Mouse (Mus musculus) thymus, postnatal 4 days (tissue): ENCODE measurements around the gene Cnnm3.
A peak's percentile ranks its signal among the peaks of the same experiment; 100 is the strongest.

Source experiments
- DNase-seq: peaks from one replicate; pipeline ENCODE4 v3.0.0; 2021

Gene Cnnm3

DNA sequence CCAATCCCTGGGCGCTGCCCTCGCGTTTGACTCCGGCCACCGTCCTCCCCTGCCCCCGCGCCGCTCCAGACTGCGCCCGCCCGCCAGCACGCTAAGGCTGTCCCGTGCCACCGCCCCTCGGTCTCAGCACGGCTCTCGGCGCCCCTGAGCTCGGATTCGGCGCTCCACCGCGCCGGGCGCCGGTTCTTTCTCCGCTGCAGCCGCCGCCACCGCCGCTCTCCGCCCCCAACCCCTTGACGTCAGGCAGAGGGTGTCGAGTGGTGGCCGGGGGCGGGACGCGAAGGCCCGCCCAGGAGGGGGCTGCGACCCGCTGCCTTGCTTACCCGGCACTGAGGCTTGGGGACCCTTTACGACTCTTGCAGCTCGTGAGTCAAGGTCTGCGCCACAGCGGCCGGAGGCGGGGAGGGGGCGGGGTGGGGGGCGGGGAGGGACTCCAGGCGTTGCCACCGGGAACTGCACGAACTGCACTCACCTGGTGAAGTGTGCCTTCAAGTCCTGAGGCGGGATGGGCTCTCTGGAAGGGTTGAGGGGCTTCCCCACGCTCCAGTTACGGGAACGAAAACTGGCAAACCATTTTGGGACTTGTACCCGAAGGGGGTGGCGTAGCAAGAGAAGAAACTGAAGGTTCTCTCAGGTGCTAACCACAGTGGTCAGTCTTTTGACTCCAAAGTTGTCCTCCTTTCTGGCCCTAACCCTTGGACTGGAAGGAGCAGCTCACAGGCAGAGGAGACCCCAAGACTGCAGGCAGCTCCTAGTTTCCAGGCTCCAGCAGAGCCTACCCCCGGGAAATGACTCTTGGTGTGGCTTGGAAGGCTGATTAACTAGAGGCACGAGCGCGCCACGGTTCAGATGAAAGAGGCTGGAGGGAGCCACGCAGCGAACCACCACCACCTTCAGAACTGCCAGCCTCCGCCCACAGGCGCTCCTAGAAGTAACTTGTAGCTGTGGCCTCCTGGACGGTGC is 46.6 kb downstream of the Cnnm3 start, which contains the start of gene Sema4c:
TSS of gene Sema4c (minus strand) at position 319 of the 963 bp plus-strand sequence.
- DNase-seq, result peak; percentile 81

DNA sequence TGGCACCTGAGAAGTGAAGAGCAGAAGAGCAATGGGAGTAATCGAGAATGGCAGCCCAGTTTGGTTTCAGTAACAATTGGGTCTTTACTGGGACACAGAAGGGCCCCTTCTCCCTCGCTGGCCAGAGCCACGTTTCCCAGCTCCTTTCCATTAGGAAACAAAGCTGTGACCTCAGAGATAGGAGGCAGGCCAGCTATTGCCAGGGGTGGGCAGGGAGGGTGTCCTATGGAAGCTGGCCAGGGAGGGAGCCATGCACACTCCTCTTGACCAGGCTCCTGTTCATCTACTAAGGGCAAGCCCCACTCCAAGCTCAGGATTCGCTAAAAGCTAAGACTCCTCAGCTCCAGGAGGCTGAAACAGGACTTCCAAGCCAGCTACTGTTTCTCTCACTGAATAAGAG is 47.6 kb downstream of the Cnnm3 start:
- no peak for DNase-seq

DNA sequence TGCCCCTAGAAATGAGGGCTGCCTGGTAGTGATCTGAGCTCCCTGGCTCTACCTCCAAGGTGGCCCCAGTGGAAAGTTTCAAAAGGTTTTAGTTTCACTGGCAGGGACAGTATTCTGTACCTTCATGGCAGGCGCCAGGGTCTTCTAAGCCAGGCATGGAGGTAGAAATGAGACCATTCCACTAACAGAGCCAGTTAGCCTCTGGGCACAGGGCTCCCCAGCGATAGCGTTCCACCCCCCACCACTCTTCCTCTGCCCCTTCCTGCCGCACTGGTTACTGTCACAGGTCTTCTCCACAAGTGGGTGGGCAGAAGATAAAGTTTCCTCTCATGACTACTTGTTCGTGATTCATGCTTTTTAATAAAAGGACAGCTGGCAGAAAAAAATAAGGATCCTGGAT is 48.2 kb downstream of the Cnnm3 start:
- no peak for DNase-seq

DNA sequence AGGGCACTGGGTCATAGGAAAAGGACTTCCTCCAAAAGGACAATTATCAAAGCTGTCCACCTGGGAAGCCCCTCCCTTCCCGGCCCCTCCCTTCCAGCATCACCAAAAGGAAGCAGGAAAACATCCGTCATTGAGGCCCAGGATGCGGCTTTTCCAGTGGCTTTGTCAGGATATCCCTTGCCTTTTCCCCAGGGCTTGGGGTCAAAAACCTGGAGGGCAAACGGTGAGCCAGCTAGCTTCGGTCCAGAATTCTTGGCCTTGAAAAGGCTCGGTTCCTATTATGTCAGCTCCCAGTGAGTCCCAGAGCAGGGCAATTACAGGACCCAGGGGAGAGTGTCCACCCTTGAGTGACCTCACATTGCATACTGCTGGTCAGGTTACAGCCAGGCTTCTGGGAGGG is 49.2 kb downstream of the Cnnm3 start:
- no peak for DNase-seq

DNA sequence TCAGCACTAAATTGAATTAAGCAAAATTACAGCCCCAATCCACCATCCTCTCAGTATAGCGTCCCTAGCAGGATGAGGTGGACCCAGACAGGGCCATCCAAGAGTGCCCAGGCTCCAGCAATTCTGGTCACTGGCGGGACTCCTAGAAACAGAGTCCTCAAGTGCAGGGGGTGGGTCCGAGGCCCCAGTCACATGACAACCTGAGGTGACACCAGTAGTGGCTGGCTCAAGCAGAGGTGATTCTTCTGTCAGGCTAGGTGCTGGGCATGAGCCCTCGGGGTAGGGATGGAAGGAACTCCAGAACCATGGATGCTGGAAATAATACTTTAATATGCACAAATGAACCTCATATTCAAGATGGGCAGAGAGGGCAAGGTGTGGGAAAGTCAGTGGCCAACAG is 50.7 kb downstream of the Cnnm3 start:
- DNase-seq, result no peak

DNA sequence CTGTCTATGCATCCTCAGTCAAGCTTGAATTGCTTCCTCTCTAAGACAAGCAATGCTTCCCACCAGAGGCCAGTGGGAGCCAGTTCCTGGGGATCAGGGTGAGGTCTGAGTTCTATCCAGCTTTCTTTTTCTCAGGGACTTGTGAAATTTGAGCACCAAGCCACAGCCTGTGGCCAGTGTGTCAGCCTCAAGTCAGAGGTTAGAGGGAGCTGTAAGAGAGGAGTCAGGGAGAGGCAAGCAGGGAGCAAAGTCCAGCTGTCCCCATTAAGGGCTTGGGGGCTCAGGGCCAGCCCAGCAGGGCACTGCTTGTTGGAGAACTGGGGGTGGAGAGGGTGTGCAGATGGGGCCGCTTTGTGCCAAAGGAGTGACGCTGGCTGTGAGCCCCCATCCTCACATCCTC is 51.5 kb downstream of the Cnnm3 start:
- DNase-seq, result no peak

DNA sequence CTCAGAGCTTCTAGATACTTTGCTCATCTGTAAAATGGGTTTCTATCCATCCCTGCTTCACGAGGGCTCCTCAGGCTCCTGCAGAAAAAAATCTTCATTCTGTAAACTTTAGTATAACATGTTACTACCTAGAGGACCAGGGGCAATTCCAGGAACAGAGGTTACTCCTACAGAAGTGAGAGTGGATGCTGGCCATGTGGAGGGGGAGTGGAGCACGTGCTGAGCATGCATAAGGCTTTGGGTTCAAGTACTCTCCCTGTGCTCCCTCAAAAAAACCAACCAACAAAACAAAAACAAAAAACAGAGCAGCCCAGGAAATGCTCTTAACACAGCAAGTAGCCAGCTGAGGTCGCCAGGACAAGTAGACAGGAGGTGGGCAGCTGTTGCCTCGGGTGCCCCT is 52.0 kb downstream of the Cnnm3 start:
- DNase-seq, result no peak

DNA sequence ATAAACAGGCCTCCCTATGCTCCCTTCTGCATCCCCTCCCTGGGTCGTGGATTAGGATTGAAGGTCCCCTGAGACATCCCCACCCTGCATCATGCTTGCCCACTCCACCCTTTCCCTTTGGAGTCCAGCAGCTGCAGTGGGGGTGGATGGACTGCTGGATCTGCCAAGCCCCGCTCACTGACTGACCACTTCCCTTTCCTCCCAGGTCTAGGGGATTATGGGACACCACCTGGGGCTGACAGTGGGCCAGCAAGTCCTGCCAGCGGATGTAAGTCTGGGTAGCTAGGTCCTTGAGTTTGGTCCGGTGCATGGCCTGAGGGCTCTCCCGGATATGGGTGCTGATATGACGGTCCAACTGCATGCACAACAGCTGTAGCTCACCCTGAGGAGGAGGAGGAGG is 52.4 kb downstream of the Cnnm3 start:
- no peak for DNase-seq

DNA sequence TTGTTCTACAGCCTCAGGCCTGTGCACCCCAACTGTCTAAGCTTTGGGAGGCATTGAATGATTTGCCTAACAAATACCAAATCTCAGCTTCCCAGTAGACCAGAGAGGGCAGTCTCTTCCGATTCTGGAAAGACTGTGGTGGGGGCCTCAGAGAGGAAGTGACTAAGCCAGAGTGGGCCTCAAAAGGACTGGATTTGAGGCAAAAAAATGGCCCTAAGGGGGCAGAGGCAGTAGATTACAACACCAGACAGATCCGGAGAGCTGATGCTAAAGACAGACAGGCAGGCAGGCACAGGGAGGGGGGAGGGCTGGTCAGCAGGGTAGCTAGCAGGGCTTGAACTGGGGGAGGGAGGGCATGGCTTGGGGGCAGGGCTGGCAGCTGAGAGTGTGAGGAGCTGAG is 54.8 kb downstream of the Cnnm3 start:
- DNase-seq, result no peak

DNA sequence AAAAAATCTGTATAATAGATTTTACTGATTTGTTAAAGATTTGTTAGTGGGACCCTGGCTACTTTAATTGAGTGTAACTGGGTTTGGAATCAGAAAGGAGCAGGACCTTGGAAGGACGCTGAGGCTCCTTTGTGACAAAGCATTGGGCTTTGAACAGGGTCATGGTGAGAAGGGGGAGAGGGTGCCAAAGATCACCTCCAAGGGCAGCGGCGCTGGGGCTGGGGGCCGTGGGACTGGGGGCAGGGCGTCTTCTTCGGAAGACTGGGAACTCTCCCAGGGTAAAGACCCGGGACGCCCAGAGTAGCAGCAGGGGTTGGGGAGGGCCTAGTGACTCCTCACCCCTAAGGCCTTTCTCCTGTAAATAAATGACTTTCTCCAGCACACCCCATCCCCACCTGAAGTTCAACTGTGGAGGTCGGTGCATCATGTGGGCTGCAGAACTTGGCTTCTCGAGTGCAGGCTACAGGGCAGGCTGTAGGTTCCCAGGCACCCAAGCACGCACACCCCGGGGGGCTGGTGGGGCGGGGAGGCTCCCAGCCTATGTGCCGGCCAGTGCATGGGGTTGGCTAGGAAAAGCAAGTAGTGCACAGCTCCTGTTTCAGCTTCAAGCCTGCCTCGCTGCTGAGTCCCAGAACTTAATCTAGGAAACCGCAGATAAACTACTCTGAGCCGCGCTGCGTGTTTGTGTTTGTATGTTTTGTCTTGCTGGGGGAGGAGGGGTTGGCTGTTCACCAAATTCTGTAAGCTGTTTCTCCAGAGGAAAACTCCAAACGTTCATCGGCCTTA is 56.3 kb downstream of the Cnnm3 start:
- DNase-seq, result no peak

DNA sequence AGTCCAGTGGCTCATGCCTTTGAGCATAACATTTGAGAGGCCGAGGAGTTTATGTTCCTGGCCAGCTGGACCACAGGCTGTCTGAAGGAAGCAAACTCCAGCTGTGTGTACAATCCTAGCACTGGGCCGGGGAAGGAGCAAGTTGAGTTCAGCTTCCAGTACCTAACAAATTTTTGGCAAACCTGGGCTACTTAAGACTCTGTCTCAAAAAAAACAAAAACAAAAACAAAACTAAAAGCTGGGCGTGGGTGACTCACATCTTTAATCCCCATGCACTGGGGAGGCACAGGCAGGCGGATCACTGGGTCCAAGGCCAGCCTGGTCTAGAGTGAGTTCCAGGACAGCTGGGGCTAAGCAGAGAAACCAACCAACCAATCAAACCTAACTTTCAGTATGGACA is 57.1 kb downstream of the Cnnm3 start:
- no peak for DNase-seq

DNA sequence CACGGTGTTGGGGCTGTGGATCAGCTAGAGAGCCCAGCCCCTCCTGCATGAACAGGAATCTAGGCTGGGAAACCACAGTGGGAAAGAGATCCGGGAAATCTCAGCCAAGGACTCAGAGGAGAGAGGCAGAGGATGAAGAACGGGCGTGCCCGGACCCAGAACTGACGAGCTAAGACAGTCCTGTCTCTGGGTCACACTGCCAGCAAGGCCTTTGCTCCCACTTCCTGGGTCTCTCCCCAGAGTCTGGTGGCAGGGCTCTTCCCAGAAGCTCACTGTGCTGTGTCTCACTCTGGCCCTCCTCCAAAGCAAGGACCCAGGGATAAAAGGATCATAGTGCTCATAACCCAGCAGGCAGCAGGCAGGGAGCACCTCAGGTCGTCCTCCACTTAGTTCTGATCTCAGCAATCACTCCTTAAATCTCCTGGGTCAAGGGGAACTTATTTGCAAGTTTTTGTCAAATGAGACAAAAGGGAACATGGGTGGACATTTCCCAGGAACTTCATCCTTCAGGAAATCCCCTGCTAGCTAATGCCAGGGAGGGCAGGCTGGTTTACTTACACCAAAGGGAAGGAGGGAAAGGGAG is 58.1 kb downstream of the Cnnm3 start:
- no peak for DNase-seq

DNA sequence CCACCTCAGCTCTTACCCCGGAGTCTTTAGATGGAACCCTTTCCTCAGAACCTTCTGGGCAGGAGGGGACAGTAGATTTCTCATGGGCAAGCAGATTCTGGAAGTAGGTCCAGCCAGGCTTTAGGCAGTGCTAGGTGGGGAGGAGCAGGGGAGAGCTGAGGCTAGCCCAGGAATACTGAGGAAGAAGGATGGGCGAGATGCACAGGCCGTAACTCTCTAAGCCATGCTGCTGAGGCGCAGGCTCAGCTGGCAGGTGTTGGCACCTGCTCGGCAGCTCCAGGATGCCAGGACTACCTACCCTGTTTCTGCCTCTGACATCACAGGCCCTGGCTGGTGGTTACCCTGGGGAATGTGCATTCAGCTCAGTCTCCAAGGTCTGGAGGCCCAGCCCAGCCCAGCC is 58.7 kb downstream of the Cnnm3 start:
- no peak for DNase-seq

DNA sequence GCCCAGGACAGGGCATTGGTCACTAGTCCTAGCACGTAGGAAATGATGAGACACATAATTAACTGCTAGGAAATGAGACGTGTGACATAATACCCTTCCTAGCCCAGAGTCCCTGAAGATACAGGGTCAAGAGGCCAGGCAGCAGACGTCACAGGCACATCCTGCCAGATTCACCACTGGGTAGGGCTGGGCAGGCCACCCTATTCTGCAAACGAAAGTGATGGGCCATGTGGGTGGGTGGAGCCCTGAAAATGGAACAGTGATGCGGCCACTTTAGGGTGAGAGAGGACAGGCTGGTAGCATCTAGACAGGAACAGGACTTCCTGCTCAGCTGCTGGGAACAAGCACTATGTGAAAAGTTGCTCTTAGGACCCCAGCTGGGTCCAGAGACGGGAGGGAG is 60.0 kb downstream of the Cnnm3 start:
- no peak for DNase-seq

DNA sequence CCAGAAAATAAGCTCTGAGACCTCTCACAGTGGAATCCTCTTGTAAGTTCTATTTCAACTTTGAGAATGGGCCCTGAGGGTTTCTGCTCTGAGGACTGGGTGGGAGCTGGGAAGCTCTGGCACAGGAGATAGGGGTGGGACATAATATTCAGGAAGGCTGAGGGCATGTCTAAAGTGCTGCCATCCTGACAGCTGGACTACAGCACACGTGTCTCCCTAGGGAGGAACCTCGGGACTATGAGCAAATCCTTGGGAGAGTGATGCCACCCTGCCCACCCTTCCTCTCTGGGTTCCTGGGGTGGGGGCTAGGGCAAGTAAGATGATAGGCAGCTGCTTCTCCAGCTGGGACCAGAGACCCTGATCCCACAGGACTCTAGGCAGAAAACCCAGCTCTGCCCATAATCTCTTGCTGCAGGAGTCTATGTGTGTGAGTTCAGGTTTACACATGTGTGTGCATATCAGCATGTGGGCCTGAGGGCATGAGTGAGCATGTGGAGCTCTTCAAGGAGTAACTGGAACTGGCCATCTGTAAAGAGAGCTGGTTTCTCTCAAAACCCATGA is 60.6 kb downstream of the Cnnm3 start:
- no peak for DNase-seq

DNA sequence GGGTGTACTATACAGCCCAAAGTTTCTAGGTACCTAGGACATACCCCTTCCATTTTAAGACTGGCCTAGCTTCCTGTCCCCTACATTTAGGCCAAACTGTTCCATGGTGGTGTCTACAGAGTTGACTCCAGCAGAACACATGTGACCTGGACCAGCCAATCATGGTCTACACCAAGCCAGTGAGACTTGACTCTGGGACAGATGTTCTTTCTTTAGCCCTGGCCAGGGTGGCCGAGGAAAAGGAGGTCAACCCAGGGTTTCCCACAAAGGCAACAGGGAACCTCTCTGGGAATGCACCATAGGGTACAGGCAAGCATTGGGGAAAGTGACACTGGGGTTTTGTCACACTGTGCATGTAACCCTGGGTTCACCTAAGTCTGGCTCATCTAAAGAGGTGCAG is 61.0 kb downstream of the Cnnm3 start:
- DNase-seq, result no peak

DNA sequence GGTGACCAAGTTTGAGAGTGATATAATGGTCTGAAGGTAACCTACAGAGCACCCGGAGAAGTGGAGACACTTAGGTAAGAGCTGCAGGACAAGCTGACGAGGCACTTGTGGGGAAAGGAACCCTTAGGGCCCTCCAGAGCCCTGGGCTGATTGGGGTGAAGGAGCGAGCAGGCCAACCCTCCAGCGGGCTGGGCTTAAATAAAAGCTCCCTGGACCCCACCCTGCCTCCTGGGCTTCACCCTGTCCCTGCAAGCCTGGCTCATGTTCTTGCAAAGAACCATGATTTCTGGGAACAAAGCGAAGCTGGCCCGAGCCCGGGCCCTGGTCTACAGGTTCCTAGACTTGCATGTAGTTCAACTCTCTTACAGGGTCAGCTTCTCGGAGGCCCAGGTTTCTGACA is 61.9 kb downstream of the Cnnm3 start:
- no peak for DNase-seq

DNA sequence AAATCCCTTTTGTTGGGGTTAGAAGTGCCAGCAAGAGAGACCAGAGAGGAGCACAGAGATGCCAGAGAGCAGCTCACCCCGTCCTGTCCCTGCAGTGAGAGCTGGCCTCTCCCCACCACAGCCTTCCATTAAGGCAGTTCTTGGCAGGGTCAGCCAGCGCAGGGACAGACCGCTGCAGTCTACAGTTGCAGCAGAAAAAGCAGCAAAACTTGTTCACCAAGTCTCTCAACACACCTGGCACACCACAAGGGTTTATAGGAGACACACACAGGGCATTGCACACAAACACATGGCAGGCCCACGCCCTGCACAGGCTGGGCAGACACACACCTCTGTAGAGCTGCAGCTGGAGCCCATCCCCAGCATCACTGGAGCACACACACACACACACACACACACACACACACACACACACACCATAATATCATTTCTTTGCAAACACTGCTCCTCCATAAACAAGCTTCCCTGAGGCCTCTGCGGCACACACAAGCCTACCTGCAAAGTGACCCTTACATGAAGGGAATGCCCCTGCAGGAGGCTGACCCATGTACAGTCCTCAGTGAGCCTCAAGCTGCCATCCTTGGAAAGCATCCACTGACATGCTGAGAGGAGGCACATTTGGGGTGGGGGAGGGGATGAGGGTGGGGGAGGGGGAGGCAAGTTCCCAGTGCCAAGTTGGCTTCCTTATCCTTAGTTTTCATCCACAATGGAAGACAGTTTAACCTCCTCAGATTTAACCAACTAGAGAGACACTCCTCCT is 62.7 kb downstream of the Cnnm3 start:
- no peak for DNase-seq

DNA sequence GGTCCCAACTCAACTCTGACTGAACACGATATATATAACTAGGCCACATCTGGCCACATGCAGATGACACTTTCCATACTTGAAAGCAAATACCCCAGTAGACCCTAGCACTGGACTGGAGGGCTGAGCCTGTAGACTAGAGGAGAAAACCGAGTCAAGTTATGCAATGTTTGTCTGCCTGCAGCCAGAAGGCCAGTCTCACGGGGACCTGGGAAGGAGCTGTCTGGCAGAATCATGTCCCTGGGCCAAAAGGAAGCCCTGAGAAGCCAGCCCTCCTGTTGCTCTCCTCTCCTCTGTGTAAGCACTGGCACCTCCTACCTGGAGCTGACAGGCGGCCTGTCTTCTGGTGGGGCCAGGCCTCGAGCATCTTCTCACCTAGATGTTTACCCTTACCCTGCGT is 63.7 kb downstream of the Cnnm3 start:
- DNase-seq, result no peak

DNA sequence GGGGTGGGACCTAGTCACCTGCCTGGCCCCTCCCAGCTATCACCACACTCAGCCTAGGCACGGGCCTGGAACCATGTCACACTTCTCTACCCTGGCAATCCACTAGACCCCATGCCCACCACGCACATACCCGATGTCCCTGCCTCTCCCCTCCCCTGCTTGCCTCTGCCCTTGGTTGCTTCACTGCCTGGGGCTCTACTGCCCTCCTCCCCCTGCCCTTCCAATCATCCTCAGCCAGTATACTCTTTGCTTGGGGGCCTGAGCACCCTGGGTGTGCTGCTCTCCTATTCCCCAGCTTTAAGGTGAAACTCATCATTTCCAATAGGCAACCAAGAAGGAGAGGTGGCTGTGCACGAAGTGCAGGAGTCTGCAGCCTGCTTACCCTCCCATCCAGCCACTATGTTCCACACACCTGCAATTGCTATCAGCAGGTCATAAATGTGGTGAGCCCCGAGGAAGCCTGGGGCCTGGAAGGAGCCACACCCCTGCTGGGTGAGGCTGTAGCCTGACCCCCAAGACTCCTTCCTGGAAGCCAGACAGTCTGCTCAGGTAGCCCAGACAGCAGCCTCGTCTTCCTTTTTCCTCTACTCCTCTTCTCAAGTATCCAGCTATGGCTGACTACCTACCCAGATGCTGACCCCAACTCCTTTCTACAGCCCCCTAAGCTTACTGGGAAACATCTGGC is 65.5 kb downstream of the Cnnm3 start:
- DNase-seq, result no peak
